Mouse (Mus musculus) liver, adult 2 months (tissue): ENCODE data around the gene Gm43738.

ENCODE experiments used
- CTCF ChIP-seq: fragments of 200-500 bp; IDR thresholded peaks from 2 replicates; pipeline ENCODE4 v1.5.1; 2011; ENCODE audit warnings: low read depth, low read length, control low read depth
- POLR2A ChIP-seq: fragments of 200-500 bp; IDR thresholded peaks from 2 replicates; pipeline ENCODE4 v1.6.1; 2011; ENCODE audit warnings: low read length, control low read depth; ENCODE audit not compliant: insufficient read depth; ENCODE audit errors: extremely low read depth

- TF ChIP-seq CTCF (no peak), POLR2A (no peak)
Measured at GRCm38 (mm10) chr3:89061696-89062095, 39.2 kb downstream of the Gm43738 start.
